Mouse (Mus musculus) layer of hippocampus, adult 18-20 months (tissue): Measurements from ENCODE around the gene Abhd2. TPM values are rescaled to one million over a fixed set of nuclear protein-coding genes. Genes with fewer than 3 reads are reported as not detected.

Experiments used
- DNase-seq, 2 experiments: peaks; one replicate each; pipeline ENCODE4 v3.0.0; 2022; ENCODE audit warnings: low spot score in 2 of 2
- total RNA-seq, 2 experiments: library from RNA; stranded (reverse); gene quantifications; 2 replicates each; pipeline ENCODE4 v1.2.3; 2021

The Abhd2 gene
- total RNA-seq, 2 experiments from 2014 or later = 62.0 to 65.6 TPM

DNA sequence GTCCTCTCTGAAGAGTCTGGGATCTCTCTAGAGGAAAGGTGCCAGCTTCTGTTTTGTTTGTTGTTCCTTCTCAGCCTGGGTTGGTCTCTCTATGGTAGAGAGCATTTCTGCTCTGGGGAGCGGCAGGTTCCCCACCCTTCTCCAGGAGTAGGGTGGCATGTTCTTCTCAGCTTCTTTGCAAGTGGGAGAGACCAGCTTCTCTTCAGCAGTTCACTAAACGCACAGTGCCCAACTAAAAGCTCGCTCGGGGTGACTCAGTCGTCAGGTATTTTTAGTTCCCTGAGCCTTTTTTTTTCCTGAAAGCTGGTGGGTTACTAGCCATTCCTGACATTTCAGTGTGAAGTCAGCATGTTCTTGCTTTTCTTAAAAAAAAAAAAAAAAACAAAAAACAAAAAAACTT, 15.4 kb downstream of the Abhd2 start:
- DNase-seq = no peak

DNA sequence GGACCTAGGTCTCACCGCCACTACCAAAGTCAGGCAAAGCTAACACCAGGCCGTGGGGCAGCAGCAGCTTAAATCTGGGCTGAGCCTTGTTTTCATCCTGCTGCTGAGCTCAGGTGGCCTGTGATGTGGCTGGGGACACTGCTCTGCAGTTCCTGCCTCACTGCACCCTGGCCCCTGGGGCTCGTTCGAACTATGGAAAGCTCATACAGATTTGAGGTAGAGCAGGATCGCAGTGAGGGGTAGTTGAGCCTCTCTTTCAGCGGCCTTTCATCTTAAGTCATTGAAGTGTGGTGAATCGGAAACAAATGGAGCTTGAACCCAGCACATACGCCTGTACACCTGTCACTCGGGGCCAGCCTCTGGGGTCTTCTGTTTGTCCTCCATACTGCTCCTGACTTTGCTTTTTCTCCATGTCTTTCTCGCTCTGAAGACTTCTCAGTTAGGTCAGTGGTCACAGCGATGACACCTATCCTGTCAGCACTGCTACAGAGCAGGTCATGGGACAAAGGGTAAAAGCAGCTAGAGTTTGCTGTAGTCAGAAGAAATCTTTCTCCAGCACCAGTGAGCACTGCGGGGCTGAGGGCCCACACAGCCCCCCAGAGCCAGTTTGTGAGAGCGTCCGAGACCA, 20.7 kb downstream of the Abhd2 start:
- DNase-seq = no peak

DNA sequence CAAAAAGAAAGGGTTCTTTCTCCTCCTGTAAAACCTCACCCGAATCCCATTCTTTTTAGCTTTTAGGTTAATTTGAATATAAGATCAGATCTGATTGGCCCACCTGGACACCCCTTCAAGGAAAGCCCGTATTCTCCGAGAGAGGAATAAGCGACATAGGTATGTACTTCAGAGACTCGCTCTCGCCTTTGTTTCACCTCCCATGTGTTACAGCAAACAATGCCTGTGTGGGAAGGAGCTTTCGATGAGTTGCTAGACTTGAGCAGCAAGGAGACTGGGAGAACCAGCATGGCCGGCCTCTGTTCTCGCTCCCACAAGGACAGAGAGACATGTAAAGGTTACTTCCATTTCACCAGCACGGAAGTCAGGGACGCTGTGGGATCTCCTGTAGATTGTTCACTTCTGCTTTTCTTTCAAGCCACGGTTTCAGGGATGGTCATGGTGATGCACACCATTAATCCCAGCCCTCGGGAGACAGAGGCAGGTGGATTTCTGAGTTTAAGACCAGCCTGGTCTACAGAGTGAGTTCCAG, 21.5 kb downstream of the Abhd2 start:
- no peak for DNase-seq

DNA sequence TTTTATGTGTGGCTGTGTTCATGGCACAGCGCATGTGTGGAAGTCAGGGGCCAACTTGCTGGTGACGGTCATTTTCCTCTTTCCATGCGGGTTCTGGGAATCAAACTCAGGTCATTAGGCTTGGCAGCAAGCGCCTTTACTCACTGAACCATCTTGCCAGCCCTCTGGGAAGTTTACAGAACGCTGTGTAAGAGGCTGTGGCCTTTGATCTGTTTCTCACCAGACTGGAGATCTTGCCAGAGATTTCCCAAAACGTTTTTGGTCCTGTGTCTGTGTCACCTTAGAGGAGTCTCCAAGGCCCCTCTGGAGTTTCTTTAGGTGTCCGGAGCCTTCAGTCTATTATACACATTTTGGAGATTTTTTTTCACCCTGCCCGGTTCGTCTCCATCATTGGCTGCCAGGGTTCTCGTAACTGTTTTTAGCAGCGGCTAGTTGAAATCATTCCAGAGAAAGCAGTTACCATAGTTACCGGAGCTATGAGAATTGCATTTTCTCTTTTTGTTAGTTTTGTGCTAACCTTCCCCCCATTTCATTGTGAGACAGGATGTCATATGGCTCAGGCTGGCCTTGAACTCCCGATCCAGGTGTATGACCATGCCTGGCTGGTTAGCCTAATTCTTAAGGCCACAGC, 22.3 kb downstream of the Abhd2 start:
- DNase-seq = peak in 1 of 2 experiments; percentile 81

DNA sequence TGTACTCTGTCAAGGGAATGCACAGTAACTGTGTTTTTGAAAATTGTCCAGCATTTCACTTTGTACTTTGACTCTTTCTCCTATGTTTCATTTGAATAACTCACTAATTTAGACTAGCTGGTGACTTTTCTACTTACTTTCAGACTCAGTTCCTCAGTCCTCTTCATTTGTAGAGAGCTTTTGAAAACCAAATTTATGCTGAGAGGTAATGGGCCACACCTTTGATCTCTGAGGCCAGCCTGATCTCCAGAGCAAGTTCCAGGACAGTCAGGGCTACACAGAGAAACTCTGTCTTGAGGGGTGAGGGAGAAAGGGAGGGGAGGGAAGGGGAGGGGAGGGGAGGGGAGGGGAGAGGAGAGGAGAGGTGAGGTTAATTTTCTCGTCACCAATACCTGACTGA, 25.7 kb downstream of the Abhd2 start:
- DNase-seq = no peak

DNA sequence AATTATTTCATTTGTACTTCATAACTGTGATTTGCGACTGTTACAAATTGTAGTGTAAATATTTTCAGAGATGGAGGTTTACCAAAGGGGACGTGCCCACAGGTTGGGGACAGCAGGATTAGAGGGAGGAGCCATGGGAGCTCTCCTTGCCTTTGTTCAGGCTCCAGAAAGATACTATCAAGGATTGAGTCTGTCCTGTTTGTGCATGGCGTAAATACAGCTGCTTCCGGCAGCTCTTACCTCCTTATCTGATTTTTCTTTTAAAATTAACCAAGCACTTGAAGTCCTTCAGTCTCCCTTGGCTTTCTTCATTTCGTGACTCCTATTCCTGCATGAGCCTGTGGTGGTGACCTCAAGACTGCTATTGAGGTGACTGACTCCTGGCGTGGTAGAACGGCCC, 26.5 kb downstream of the Abhd2 start:
- no peak for DNase-seq

DNA sequence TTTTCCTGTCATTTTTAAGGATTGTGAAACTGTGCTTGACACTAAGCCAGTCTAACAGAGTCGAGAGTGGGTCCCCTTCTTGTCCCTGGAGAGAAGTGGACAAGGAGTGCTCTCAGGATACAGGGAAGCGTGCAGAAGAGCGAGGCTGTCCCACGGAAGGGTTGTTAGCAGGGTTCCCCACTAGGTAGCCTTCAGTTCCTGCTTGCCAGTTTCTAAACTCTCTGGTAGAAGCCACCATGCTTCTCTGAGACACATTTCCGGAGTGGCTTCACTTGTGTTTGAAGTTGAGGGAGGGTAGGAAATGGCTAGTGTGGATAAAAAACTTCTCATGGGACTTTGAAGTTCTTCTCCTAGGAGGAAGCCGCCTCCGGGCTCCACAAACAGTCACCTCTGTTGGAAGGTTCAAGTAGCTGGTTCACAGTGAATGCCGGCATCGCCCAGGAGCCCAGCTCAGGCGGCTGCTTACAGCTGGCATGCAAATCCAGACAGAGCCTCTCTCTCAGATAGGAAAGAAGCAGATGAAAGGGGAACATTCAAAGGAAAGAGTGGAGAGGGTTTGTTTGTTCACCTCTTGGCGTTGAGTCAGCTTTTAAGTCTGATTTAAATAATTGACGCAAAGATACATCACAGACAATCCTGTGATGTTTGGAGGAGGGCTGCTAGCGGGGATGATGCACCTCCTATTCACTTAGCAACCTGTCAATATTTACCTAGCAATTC, 27.6 kb downstream of the Abhd2 start:
- no peak for DNase-seq

DNA sequence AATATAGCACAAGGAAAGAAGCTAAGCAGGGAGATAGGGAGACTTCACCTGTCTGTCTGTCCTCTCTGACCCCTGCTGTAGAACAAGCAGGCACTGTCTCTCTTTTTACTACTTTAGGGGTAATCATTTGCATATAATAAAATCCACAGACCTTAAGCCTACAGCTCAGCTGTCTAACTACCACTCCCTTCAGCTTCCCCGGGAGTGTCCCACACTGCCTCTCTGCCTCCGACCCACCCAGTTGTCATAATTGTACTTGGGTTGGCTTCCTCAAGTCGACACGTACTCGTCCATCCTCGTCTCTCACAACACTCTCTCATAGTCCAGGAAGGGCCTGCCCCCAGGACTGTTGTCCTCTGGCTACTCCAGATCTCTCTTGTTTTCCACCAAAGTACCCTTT, 29.1 kb downstream of the Abhd2 start:
- DNase-seq = no peak

DNA sequence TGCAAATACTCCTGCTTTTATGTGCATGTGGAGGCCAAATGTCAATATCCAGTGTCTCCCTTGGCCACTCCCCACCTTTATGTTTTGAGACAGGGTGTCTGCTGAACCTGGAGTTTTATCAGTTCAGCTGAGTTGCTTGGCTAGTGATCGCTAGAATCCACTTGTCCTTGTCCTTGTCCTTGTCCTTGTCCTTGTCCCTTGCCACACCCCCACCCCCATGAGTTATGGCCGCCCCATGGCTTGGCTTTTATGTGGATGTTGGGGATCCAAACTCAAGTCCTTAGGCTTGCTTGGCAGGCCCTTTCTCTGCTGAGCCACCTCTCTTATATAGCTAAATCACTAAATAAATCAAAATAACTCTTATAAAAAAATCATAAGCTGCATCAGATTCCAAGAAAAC, 29.6 kb downstream of the Abhd2 start:
- no peak for DNase-seq

DNA sequence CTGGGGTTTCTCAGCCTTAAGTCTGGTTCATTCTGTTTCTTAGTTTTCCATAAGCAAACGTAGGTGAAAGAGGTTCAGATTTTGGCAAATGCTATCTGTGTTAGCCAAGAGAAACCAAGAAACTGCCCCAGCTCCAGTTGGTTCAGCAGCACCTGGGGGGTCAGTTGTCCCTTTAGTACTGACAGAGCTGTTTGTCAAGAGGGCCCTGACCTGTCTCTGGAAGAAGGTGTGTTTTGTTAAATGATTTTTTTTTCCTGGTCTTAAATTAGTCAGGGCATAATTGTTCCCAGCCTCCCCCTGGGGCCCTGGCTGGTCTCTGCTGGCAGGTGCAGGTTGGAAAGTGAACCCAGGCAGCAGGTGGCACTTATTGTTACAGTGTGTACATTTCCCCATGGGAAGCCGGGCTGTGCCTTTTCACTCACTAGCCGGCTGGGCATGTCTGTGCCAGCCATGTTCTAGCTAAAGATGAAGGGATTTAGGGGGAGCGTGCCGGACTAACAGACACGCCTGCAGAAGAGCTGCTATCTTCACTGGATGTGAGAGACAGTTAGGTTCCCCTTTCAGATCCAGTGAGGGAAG, 30.3 kb downstream of the Abhd2 start:
- no peak for DNase-seq

DNA sequence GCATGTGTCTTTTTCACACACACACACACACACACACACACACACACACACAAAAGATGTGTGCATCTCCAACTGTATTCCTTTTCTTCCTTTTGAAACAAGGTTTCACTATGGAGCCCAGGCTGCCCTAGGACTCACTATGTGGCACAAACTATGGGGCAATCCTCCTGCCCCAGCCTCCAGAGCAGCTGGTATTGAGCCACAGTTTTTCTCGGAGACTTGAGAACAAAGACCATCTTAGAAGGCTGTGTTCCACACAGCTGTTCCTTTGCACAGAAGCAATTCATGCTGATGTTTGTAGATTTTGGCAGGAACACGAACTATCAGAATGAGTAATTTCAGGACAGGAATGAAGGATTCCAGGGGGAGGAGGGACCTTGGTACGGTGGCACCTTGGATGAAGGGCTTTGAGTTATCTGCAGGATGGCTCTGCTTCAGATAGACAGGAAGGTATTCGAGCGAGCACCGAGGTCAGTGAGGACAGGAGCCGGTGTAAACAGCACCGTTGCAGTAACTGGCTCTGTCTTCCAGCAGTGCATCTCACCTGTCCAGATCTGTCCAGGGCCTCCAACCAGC, 35.5 kb downstream of the Abhd2 start:
- DNase-seq = no peak

DNA sequence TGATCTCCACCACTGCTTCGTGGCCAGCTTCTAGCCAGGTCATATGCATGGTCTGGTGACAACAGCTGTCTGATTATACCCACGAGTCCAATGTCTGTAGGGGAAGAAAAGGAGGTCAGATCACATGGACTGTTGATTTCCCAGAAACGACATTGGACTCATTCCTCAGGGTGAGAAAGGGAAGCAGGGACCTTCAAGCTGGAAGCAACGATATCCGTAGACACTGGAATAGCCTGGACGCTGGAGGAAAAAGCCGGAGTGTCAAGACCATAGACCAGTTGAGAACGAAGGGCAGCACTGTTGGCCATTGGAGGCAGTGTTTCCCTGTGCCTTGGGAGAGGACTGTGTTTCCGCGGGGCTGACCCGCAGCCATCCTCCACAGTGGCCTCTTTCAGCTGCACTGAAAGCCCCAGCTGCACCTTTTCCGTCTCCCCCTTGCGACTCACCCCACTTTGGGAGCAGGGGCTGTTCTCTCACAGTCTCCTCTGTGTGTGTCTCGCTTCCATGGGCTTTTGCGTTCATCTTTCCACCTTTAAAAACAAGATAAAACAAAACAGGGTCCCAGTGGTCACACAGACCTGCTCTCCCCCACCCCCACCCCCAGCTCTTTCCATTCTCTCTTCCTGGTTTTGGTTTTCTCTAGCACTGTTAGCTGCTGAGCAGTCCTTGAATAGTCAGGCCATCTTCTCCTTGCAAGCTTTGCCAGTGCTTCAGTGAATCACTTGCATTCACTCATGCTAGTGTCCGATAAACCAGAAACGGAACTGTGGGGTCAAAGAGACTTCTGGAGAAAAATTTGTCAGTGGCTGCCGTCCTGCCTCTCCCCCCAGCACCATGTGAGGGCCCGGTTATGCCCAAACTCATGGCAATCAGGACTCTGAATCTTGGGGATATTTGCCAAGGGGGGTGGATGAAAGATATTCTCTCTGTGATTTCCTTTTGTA, 36.5 kb downstream of the Abhd2 start:
- DNase-seq = no peak

DNA sequence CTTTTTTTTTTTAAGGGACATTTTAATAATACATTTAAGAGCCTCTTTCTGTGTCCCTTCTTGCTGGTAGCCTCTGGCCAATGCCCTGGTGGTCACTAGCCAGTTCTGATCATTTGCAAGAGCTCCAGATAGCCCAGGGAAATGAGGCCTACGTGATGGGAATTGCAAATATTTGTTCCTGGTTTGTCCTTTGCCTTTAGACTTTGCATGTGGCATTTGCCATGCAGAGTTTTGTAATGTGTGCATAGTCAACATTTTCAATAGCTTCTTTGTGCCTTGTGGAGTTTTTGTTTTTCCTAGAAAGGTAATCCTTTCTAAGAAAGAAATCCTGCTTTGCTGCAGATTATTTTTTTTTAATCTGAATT, 37.2 kb downstream of the Abhd2 start:
- no peak for DNase-seq

DNA sequence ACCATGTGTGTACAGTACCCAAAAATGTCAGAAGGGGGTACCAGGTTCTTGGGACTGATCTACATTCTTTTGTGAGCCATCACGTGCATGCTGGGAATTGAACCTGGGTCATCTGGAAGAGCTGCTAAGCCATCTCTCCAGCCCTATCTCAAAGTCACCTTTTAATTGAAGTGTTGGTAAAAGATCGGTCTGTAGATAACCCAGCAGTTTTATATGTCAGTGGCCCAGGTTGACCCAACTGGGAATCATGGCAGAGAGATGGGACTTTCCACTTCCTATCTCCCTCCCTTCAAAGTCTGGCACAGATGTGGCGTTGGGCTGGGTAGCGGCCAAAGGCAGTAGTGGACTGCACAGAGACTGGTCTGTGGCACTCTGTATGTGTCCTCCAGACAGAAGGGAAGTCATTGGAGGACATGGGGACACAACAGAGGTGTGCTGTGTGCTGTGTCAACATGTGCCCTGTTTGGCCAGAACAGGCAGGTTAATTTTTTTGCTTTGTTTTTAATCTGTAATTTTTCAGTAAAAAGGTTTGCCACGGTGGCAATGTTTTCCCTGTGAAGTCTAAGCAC, 38.5 kb downstream of the Abhd2 start:
- no peak for DNase-seq

DNA sequence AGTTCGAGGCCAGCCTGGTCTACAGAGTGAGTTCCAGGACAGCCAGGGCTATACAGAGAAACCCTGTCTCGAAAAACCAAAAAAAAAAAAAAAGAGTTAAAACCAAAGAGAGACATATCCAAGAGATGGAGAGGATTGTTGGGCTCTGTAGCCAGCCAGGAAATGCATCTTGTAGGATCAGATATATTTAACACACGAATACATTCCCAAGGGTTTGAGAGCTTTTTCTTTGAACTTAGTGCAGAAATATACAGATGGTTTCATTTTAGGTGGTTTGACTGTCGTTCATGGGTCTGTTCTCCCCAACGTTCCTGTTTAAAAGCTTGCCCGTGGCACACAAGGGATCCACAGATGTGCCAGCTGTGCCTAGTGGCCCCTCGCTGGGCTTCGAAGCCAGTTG, 39.2 kb downstream of the Abhd2 start:
- DNase-seq = no peak

DNA sequence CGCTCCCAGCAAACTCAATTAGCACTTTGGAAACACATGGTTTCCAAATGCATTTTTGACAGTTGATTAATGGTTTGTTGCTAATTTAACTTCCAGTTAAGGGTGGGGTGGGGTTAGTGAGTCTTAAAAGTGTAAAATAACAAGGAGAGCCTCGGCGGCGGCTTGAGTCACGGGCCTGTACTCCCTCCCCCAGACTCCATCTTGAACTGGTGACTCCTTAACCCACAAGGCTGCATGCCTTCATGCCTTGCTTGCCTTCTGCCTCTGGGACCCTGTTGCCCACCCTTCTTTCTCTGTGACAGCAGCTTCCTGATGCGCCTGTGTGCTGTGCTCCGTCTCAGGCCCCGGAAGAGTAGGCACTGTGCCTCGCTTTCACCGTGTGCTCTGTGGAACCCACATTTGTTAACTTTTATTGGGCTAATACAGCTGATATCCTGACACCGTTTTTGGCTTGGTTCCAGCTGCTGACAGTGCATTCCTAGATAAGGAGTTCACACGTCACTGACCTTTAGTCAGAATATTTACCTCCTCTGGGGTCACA, 40.6 kb downstream of the Abhd2 start:
- no peak for DNase-seq

DNA sequence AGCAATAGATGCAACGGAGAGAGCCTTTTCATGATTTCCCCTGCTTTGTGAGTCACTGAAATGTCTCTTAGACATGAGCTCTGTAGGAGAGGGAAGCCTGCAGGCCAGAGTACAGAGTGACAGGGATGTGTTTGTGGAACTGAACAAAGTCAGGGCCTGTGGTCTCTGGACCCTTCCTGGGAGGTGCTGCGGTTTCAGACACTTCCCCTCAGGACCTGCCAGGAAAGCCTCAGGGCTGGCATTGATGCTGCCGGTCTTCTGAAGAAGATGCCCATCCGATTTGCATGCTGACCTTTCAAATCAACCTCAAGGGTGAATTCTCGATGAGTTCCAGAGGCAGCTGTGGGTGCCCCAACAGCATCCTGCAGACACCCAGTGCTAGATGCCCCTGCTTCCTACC, 41.5 kb downstream of the Abhd2 start:
- no peak for DNase-seq

DNA sequence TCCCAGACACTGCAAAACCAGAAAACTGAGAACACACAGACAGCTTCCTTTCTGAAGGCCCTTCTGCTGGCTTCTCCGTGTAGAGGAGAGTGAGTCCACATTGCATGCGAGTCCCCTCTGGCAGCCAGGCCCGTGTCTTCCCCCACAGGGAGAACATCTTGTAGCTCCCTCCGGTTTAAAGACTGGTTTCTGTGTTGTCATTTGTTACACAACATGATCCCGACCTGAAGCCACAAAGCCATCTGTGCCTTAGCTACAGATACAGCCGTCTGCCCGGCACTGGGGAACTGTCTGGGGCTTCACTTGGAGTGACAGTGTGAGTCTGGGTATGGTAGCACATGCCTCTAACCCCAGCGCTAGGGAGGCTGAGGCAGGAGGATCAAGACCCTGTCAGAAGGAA, 42.1 kb downstream of the Abhd2 start:
- DNase-seq = no peak

DNA sequence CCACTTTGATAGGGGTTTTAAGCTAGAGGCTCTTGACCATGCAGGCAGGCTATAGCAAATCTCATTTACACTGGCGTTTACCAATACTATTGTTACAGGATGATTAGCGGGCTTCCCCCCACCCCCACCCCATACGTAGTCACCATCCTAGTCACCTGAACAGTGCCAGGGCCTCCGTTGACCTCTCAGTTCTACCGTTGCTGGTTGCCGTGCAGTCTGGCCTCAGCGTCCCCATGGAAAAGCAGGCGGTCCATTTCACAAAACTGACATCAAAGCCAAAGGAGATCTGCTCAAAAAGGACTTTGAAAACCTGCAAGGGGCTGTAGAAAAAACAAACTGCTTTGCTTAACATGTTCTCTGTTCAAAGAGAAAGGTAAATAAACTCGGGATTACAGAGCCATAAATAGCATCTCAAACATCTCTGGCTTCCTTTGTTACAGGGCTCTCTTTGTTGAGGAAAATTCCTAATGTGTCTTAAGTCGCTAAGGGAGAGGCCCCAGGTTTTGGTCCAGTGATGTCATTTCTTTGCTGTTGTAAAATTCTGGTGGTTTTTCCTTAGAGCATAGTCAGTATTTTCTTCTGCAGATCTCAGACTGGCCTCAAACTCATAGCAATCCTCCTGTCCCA, 43.2 kb downstream of the Abhd2 start:
- no peak for DNase-seq

DNA sequence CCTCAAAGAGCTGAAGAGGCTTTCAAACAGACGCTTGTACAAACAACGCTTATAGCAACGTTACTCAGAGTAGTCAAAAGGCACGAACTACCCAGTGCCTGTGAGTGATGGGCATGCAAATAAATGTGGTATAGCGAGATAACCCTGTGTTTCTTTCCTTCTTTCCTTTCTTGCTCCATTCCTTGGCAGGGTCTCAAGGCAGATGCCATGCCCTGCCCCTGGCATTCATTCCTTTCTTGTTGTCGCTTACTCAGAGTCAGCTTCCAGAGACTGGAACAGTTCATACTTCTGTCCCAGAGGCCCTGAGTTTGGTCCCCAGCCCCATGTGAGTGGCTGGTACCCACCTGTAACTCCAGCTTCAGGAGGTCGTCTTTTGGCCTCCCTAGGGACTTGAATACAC, 44.6 kb downstream of the Abhd2 start:
- DNase-seq = no peak
